Mouse (Mus musculus) layer of hippocampus, adult 11-12 months (tissue): ENCODE measurements around the gene Tns1.

Experiments used
- DNase-seq: peaks from one replicate; pipeline ENCODE4 v3.0.0; 2022; ENCODE audit warnings: low spot score

Tns1 gene

DNA sequence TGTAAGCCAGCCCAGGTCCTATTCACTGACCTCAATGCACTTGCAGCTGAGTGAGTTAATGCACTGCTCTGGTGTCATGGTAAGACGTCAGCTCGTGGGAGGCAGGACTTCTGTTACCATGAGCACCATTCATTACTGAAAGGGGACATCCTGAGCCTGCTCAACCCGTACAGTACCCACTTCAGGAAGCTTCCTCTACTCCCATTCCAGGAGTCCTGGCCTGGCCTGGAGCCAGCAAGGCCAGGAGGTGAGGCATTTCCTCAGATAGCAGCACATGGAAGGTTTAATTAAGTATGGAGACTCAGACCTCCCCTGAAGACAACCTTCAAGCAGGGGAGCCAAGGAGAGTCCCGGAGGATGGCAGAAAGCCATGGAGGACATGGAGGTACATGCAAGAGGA lies 169.6 kb downstream of the Tns1 start:
- no peak for DNase-seq

DNA sequence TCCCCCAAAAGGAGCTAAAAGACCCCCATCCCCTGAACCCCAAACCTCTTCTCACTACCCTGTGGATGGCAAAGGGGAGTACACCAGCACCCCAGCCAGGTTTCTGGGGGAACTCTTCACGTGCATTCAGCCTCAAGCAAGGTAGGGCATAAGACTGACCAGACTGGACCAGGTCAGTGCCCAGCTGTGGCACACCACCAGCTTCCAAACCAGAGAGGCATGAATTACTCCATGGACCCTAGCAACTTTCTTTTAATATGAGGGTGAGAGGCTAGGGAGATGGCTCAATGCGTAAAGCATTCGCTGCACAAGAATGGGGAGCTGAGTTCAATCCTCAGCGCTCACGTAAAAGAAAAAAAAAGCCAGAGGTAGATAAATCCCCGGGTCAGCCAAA lies 170.2 kb downstream of the Tns1 start:
- DNase-seq: no peak

DNA sequence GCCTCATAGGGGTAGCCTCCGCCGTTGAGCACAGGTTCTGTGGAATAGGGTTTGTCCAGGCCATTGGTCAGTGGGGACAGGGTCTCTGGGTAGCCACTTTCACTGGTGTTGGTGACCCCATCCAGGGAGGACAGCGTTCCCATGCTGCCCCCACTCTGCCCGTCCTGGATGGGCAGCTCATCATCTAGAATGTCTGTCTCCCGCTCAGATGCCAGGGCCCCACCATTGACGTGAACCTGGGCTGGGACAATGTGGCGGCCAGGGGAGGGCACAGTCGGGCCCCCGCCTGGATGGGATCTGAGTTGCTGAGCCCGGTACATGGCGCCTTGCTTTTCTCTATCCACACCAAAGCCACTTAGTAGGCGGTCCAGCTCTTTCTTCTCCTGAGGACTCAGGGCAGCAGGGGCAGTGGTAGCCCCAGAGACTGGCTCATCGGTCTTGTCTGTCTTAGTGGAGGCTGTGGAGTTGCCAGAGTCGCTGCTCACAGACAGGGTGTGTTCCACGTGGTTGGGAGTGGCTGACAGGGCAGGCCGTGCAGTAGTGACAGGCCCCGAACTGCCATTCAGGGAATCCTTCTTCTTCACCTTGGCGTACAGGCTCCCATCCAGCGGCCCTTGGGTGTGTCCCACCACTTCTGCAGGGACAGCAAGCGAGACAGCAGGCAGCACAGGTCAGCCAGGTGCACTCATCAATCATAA lies 170.8 kb downstream of the Tns1 start:
- no peak for DNase-seq

DNA sequence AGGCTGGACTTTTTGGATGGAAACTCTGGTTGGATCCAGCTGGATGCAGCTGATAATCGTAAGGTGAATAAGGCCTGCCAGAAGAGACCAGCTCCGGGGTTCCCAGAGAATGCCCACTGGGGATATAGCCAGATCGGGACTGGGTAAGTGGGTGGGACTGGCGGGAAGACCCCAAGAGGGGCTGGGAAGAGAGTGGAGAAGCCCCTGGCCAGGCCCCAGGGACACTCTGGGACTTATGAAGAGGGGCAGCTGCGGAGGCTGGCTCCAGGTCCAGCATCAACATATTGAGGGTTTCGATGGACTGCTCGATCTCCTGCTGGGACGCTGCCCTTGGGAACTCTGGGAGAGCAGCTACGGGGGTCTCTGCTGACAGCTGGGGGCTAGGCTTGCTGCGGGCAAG lies 171.7 kb downstream of the Tns1 start:
- DNase-seq: no peak

DNA sequence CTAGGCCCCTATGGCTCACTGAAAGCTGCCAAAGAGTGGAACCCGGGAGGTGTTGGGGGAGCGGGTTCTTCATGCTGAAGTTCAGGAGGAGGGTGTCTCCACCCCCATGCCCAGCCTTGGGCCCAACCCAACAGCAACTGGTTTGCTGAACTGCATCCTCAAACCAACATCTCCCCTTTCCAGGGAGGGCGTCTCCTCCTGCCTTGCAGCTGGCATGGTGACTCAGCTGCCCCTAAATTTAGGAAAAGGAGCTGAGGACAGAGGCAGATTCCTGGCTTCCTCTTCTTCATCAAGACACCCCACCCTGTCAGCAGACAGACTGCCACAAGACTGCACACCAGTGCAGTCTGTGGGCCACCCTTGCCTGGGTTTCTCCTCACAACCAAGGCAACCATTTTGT lies 173.1 kb downstream of the Tns1 start:
- no peak for DNase-seq

DNA sequence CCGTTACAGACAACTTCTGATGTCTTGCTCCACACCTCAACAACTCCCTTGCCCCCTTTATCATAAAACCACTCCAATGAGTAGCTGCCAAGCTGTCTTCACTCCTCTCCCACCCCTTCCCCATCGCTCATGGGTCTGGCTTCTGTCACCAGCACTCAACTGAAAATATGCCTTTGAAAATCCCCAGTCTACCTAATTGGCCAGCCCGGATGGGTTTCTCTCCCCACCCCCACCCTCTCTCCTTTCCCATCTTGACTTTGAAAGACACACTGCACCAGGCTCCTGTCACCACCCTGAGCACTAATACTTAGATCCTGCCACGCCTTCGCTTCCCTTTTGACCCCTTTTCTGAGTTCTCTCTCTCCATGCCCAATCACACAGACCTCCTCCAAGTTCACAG lies 175.5 kb downstream of the Tns1 start:
- no peak for DNase-seq

DNA sequence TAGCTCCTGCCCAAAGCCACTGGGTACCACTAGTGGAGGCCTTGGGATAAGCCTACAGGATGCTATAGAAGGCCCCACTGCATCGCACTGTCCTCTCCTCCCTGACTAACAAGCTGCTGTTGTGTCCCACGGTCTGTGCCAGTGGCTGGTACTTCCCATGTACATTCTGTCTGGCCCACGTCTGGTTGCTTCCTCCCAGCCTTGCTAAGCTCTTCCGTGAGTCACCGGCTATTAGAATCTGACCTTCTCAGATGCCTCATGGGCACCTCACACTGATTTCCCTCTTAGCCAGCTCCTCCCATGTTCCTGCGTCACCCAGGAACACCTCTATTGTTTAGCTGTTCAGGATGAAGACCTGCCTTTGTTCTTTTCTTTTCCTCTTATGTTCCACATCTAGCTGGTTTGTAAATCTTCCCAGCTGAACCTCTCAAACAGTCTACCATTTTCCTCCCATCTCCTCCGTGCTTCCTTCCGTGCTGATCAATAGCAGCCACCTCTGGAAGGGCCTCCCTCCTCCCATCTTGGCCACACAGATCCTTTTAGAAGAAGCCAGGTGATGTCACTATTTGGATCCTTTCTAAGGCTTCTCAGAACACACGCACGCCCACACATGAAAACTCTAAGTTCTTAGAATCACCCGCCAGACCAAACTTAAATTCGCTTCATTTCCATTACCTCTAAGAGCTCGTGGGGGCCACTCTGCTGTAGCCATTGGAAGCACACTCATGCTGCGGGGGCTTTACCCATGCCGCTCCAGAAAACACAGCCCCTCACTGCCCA lies 176.5 kb downstream of the Tns1 start:
- DNase-seq: no peak

DNA sequence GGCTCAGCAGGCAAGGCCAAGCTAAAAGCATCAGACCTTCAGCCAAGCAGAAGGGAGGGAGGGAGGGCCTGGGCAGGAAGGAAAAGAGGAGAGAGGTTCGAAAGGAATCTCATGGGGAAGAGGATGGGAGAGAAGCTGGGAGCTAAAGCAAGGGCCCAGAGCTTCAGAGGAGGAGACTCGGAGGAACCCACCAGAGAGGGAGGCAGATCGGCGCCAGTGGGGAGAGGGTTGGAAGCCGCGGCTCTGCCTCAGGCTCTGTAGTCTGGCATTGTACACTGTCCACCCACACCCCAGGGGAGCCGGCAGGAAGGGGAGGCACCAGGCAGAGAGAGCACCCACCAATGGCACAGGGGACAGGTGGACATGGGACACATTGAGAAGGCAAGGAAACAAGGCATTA lies 177.5 kb downstream of the Tns1 start:
- no peak for DNase-seq

DNA sequence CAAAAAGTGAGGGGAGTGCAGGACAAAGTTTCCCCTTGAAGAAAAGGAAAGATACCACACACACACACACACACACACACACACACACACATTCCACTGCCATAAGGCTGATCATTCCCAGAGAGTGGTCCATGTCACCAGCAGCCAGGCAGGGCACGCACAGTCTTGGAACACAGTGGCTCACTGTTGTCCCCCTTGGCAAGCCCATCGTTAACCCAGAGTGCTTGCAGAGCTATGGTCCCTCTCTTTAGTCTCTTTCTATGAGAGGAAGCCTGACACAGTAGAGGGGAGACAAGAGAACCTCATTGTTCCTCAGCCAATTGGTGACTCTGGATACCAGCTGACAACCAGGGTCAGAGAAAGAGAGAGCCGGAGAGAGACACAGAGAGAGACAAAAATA lies 179.9 kb downstream of the Tns1 start:
- DNase-seq: peak; percentile 77

DNA sequence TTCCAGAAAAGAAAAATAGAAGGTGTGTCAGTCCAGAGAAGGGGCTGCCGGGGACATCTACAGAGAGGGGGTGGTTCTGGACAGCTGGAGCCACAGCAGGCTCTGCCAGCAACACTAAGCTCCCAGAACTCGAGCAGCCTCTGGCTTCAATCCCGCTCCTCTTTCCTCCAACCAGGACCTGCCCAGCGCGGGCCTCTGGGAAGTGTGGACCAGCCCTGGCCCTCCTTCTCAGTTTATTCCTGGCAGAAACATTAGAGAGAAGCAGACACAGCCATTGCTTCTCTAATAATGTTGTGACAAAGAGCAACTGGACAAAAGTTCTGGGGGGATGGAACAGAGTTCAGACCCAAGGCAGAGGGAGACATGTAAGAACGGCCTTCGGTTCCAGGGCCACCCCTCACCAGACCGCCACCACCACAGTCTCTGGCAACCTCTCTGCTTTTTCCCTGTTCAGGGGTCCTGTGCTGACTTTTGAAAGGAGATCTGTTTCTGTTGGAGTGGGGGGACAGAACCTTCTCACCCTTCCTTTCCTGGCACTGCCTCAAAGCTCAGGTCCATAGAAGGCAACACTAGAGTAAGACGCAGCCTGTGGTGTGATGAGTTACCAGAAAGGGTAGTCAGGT lies 180.5 kb downstream of the Tns1 start:
- peak; percentile 62 for DNase-seq

DNA sequence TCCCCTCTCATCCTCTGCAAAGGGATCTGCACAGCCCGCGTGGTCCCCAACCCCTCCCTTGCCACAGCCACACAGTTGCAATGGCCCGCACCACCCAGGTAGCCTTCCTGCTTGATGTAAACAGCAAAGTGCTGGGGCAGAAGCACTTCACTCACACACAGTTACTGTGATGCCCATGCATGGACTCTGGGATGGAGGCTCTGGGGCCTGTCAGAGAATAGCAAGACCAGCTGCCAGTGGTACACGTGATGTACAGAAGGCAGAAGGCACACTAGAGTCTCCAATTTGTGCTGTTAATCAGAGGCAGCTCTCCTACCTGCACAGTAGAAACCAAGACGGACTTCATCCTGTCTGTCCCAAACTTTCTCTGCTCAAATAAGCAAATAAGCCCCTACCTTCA lies 181.0 kb downstream of the Tns1 start:
- DNase-seq: no peak

DNA sequence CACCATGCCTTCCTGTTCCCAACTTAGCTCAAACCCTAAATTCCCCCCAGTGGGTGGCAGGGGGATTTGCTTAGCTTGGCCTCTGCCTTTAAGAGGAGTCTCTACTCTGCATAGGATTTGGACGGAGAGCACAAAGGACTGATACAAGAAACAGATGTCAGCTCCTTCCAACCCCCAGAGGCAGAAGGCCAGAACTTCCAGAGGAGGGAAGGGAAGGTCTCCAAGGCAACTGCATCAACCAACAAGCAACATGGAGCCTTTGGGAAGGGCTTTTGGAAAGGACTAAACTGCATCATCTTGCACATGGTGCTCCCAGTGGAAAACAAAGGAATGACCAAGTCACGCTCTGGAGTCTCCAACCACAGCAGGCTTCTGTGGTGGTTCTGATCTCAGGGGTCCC lies 182.0 kb downstream of the Tns1 start:
- DNase-seq: no peak

DNA sequence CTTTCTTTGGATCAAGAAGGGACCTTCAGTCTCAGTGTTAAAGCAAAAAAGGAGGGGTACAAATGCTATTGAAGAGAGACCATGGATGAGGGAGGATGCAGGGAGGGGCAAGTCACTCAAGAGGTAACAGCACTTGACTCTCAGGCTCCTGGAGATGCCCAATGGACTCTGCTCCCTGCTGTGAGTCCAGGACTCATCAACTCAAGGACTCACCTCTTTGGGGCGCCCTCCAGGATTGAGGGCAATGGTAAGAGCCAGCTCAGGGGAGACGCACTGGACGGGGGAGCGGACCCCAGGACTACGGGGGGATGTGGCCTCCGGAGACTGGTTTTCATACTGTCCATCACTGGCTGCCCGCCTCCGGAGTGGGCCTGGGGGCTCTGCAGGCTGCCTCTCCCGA lies 182.6 kb downstream of the Tns1 start:
- DNase-seq: no peak

DNA sequence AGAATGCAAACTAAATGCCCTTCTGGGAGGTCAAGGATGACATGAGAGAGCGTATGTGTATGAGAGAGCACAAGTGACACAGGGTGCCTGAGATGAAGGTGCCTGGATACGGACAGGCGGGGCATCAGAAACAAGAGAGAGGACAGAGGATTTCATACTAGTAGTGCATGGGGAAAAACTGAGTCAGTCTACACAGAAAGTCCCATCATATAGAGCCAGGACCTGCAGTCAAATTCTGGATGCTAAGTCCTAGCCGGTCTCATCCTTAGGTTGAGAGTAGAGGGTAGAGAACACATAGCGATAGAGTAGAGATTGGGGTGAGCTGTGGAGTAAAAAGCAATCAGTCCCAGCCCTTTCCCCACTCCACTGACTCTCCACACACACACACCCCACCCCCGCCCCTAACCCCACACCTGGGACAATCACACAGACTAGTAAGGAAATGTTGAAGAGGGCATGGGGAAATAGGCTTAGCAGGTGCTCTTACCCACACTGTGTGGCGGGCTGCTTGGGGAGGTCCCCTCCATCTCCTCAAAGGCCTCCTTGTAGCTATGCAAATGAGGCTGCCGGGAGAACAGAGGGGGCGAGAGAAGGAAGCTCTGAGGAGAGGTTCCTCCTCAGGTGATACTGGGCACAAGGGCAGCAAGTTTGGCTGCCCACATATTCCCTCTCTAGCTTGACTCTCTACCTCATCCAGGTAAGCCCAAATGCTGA lies 183.6 kb downstream of the Tns1 start:
- no peak for DNase-seq

DNA sequence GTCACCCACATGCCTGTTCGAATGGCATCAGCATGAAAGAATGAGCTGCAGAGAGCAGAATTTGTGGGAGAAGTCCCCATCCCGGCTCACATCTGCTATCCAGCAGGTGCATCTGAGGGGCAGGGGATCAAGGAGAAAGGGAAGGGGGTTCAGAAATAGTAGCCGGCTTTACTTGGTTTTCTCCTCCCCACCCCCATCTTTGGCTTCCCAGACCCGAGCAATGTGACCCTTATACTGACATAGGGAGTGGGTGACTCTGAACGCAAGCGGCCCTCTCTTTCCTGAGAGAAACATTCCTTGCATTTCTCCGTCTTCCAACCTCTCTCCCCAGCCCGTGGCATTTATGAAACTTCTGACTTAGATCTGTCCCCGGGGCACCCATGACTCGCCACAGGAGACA lies 185.7 kb downstream of the Tns1 start:
- DNase-seq: no peak

DNA sequence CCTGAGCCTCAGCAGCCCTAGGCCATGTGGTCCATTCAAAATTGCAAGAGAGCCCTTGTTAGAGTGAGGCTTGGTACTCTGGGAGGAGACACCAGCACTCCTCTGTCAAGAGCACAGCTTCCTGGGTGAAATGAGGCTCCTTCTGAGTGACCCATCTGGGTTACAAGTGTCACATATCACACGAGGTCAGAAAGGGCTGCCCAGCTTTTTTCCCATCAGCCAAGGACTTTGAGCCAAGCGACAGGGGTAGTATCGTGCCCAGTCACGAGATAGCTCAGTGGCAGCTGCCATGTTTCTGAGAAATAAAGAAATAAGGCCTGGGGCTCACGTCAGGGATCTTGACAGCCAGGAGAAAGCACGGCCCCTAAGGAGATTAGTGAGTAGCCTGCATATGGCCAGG lies 186.4 kb downstream of the Tns1 start:
- no peak for DNase-seq

DNA sequence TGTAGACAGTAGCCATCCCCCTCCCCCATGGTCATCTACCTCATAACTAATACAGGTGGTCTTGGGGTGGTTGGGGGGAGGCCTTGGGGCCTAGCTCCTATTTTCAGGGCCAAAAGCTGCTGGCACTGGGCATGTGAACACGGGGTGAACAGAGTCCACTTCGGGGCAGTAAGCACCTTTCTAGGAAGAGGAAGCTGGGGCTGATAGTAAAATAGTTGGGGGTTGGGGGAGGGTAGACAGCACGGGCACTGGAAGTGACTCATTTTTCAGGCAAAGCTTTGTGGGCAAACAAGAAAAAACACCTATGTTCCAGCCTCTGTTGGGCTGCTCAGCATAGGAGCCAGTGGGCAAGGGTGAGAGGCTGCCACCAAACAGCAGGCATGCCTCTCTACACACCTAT lies 187.7 kb downstream of the Tns1 start:
- DNase-seq: no peak

DNA sequence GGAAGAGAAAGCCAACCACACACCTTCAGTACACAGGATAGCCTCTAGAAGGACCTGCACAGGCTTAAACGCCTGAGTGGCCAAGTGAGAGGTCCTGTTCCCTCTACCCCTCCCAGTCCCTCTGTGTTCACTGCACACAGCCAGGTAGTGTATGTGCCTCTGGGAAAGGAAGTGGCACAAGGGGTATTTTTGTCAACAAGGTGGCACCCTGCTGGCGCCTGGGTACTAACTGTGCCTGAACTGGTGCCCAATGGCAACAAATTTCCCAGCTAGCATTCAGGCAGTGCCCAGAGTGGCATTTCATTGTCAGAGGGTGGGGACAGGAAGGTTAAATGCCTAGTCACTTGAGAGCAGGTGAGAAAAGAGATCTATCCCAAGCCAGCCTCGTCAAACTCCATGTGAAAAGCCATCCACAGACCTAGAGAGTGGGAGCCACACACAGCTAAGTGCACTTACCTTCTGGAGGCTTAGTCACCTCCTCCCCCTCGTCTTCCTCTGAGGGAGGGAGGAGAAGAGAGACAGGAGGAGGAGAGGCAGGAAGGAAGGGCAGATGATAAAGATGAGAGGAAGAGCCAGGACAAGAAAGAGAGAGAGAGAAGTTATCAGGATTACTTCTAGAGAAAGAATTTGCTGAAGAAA lies 188.7 kb downstream of the Tns1 start:
- no peak for DNase-seq

DNA sequence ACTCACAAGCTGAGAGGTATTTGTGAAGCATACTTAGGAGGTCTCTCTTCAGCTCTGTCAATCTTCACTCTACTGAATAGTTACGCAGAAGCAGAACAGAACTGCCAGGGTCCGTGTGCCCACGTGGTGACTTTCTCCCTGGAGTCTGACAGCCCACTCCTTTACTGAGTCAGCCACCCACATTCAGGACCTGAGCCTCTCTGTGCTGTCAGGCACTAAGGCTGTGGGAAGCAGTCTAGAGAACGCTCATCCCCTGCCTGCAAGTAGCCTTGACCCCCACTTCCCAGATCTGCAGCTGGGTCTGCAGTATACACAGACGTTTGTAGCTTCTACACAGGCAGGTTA lies 191.1 kb downstream of the Tns1 start:
- no peak for DNase-seq

DNA sequence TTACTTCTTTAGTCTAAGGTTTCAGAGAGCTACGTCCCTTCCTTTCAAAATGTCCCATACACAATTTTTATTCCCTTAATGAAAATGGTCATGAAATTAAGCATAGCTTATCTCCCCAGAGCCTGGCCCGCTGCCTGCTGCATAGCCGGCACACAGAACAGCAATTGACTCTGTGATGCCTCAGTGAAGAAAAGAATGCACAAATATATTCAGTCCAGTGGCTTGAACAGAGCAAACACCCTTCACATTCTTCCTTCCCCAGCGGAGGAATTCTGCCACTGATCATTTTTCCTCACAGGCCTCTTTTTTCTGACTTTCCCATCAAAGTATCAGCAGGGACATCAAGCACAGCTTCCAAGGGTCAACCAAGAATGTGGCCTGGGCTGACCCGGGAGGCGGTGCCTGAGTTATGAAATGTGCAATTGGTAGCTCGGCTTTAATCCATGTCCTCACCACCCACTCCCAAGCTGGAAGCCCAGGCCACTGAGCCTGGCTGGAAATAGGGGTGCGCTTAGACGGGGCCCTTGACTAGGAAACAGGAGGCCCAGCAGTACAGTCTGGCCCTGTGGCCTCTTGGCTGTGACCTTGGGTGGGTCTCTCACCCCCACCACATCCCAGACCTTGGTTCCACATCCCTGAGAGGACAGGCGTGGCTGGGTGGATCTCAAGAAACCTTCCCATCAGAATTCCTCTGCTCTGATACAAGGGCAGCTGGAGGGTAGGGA lies 191.7 kb downstream of the Tns1 start:
- DNase-seq: no peak

DNA sequence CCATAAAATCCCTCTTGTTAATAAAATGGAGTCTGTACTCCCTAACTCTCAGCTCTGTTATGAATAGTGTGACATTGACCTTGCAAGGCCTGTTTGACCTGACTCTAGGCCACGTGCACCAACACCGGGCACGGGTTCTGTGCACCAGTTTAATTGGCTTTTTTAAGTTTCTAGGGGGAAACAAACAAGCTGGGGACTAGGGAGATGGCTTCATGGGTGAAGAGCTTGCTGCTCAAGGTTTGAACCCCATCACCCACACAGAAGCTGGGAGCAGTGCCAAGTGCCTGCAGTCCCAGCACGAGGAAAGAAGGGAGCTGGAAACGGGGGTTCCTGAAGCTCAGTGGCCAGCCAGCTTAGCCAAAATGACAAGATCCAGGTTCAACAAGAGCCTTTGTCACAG lies 192.4 kb downstream of the Tns1 start:
- DNase-seq: no peak
